Mouse (Mus musculus): Measurements from ENCODE around the gene Mucl3.

GRCm38 (mm10) chr17:35665957-35666515, 22.5 kb upstream of the Mucl3 start:
- TF ChIP-seq POLR2A (IDR thresholded peaks at IDR 0.05; ENCODE audit: low read depth, low read length) (no peak), SMC3 (IDR thresholded peaks at IDR 0.05; ENCODE audit: low read depth, low read length) (peak; percentile 64), ZMIZ1 (IDR thresholded peaks at IDR 0.05; ENCODE audit: low read depth, low read length) (no peak), USF1 (IDR thresholded peaks at IDR 0.05; ENCODE audit: low read depth, low read length) (no peak), USF2 (conservative IDR thresholded peaks at IDR 0.05; ENCODE audit: low read depth, low read length) (no peak), MXI1 (IDR thresholded peaks at IDR 0.05; ENCODE audit: low read depth, low read length) (peak; percentile 65; the same call in 1 of the 2 replicates), CTCF (conservative IDR thresholded peaks at IDR 0.05 in 1 of 2, IDR thresholded peaks at IDR 0.05 in 1 of 2; ENCODE audit: low read depth in 2 of 2, low read length in 2 of 2) (peak in 1 of 2 experiments; percentile 84; a peak in 2 of 4 replicates), JUN (IDR thresholded peaks at IDR 0.05; ENCODE audit: insufficient read depth, low read depth, low read length) (no peak), HCFC1 (IDR thresholded peaks at IDR 0.05; ENCODE audit: low read depth, low read length) (no peak), EP300 (IDR thresholded peaks at IDR 0.05; ENCODE audit: low read length) (no peak), E2F4 (IDR thresholded peaks at IDR 0.05; ENCODE audit: insufficient replicate concordance, low read depth, low read length) (no peak), POLR2AphosphoS2 (IDR thresholded peaks at IDR 0.05; ENCODE audit: low read depth, low read length) (no peak), RAD21 (IDR thresholded peaks at IDR 0.05; ENCODE audit: low read depth, low read length) (peak; percentile 74)
